Mouse (Mus musculus) neural tube, embryonic 15.5 days (tissue): Measurements from ENCODE around the gene Elavl3. TPM values are rescaled to one million over a fixed set of nuclear protein-coding genes. Genes with fewer than 3 reads are reported as not detected.
"Not testable (repeated sequence)": the region's sequence is repeated elsewhere in the genome, so short reads cannot be mapped to it uniquely, and the experiment has no call there.

Experiments
- ATAC-seq: fragments of 200-750 bp; cut with Nextera tagmentation; 2 replicates; pipeline ENCODE4 v1.8.0; 2017; ENCODE audit warnings: mild to moderate bottlenecking, moderate TSS enrichment, moderate library complexity; ENCODE audit not compliant: low FRiP score
- H3K27ac ChIP-seq: fragments of 300-500 bp; sonication (generic); replicated peaks from 2 replicates; pipeline ENCODE4 v1.5.1; 2015; ENCODE audit warnings: mild to moderate bottlenecking, inconsistent platforms
- H3K27me3 ChIP-seq: fragments of 300-500 bp; sonication (generic); replicated peaks from 2 replicates; pipeline ENCODE4 v1.6.1; 2015; ENCODE audit warnings: inconsistent platforms
- H3K36me3 ChIP-seq: fragments of 300-500 bp; sonication (generic); 2 replicates; pipeline ENCODE4 v1.6.1; 2015; ENCODE audit warnings: inconsistent platforms
- H3K4me1 ChIP-seq: fragments of 300-500 bp; sonication (generic); 2 replicates; pipeline ENCODE4 v1.6.1; 2015; ENCODE audit warnings: inconsistent platforms
- H3K4me2 ChIP-seq: fragments of 300-500 bp; sonication (generic); 2 replicates; pipeline ENCODE4 v1.6.1; 2015; ENCODE audit warnings: inconsistent platforms, mild to moderate bottlenecking, moderate library complexity
- H3K4me3 ChIP-seq: fragments of 300-500 bp; sonication (generic); replicated peaks from 2 replicates; pipeline ENCODE4 v1.5.1; 2015; ENCODE audit warnings: mild to moderate bottlenecking, inconsistent platforms
- H3K9ac ChIP-seq: fragments of 300-500 bp; sonication (generic); replicated peaks from 2 replicates; pipeline ENCODE4 v1.6.1; 2015; ENCODE audit warnings: mild to moderate bottlenecking, inconsistent platforms
- H3K9me3 ChIP-seq: fragments of 300-500 bp; sonication (generic); replicated peaks from 2 replicates; pipeline ENCODE4 v1.6.1; 2016; ENCODE audit warnings: inconsistent platforms
- WGBS: fragments of 180-500 bp; shearing (Covaris S2); methylation state at CpG from one replicate; pipeline ENCODE4 v1.1.7; 2015; ENCODE audit warnings: mixed read lengths; 5-methylcytosine and 5-hydroxymethylcytosine counted together
- polyA plus RNA-seq: library from polyadenylated mRNA; unstranded; fragments of >200 nt; fragmentation: Nextera tagmentation; extraction: Ambion mirVana; gene quantifications from 2 replicates; pipeline ENCODE4 v1.2.1, GENCODE M21; 2015

The Elavl3 gene
- polyA plus RNA-seq, 1 experiment from 2014 or later: 96.9 TPM

DNA sequence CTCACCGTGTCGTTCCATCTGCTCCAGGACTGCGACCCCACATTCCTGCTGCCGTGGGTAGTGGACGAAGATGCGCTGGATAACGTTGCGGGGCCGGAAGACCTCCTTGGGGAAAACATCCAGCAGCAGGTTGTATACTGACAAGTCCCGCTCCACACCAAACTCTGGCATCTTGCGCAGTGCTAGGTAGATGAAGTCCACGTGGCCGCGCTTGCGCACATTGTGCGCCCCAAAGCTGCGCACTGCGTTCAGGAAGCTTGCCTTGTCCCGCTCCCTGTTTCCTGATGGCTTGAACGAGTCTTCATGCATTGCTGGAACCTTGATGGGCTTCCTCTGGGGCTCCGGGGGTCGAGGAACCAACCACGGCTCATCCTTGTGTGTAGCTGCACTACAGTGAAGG is 24.4 kb upstream of the Elavl3 start:
- Histone ChIP-seq H3K4me1 (peaks cover 10% of the 10 kb centered on the region), H3K27me3 (no peaks in the 10 kb centered on the region), H3K36me3 (peaks cover 44% of the 10 kb centered on the region), H3K27ac (no peak overlapping the region), H3K9me3 (no peaks in the 10 kb centered on the region), H3K4me3 (no peak overlapping the region), H3K9ac (no peak overlapping the region), H3K4me2 (no peak overlapping the region)
- ATAC-seq: no peak
- 91% methylated on average over 23 of the region's 23 CpGs for WGBS

- not testable (repeated sequence) for H3K9ac ChIP-seq, H3K4me2 ChIP-seq, H3K9me3 ChIP-seq, H3K4me3 ChIP-seq, H3K27me3 ChIP-seq, ATAC-seq, H3K27ac ChIP-seq
- peaks cover 44% of the 10 kb centered on the region for H3K36me3 ChIP-seq
- H3K4me1 ChIP-seq: peaks cover 10% of the 10 kb centered on the region
- 77% methylated on average over 5 of the region's 5 CpGs for WGBS
Measured at GRCm38 (mm10) chr9:22075778-22076177, 24.0 kb upstream of the Elavl3 start.

DNA sequence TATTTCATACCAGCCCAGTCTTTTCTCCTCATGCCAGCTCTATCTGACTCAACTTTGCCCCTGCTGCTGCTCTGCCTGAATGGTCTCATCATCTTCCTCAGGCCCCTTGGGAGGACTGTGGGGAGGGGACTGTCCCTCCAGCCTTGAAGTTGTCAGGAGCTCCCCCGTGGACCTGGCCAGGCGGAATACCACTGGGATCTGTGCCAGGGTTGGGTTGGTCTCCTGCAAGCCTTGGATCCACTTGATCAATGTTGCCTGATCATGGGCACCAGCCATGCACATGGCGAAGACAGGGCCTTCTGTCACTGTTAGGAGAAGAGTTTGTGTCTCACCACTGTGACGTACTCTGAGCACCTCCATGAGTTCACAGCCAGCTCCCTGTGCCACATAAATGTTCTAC is 20.5 kb upstream of the Elavl3 start:
- H3K4me2 ChIP-seq: no peak overlapping the region
- WGBS: 96% methylated on average over 4 of the region's 4 CpGs
- H3K4me3 ChIP-seq: no peak overlapping the region
- H3K27ac ChIP-seq: no peak overlapping the region
- H3K27me3 ChIP-seq: no peaks in the 10 kb centered on the region
- H3K9me3 ChIP-seq: no peaks in the 10 kb centered on the region
- no peak for ATAC-seq
- peaks cover 25% of the 10 kb centered on the region for H3K4me1 ChIP-seq
- no peak overlapping the region for H3K9ac ChIP-seq
- peaks cover 42% of the 10 kb centered on the region for H3K36me3 ChIP-seq

- H3K36me3 ChIP-seq: peaks cover 38% of the 10 kb centered on the region
- H3K9ac ChIP-seq: peak within 1 kb of the TSS; percentile 96
- no peaks in the 10 kb centered on the region for H3K9me3 ChIP-seq
- peaks cover 25% of the 10 kb centered on the region for H3K4me1 ChIP-seq
- no peaks in the 10 kb centered on the region for H3K27me3 ChIP-seq
- under 1% methylated on average over 70 of the region's 87 CpGs for WGBS
- peak within 1 kb of the TSS; percentile 88 for H3K4me3 ChIP-seq
- peak; percentile 97 for ATAC-seq
- peak within 1 kb of the TSS; percentile 65 for H3K4me2 ChIP-seq
- peak within 1 kb of the TSS; percentile 98 for H3K27ac ChIP-seq
Measured at GRCm38 (mm10) chr9:22070791-22071573, 19.2 kb upstream of the Elavl3 start, which contains the start of the genes Gm49318 and Zfp653. Gene Gm49318, minus strand, starts transcription at chr9:22071259. Gene Zfp653, minus strand, starts transcription at chr9:22071376.

GRCm38 (mm10) chr9:22069881-22070553 is 18.2 kb upstream of the Elavl3 start:
- H3K9ac ChIP-seq: peak overlapping the region; percentile 36
- peak overlapping the region; percentile 88 for H3K4me3 ChIP-seq
- peak overlapping the region; percentile 98 for H3K27ac ChIP-seq
- H3K4me1 ChIP-seq: peaks cover 25% of the 10 kb centered on the region
- H3K36me3 ChIP-seq: peaks cover 42% of the 10 kb centered on the region
- no peaks in the 10 kb centered on the region for H3K9me3 ChIP-seq
- H3K4me2 ChIP-seq: peak overlapping the region; percentile 65
- no peaks in the 10 kb centered on the region for H3K27me3 ChIP-seq
- ATAC-seq: peak; percentile 25
- WGBS: 69% methylated on average over 4 of the region's 4 CpGs

DNA sequence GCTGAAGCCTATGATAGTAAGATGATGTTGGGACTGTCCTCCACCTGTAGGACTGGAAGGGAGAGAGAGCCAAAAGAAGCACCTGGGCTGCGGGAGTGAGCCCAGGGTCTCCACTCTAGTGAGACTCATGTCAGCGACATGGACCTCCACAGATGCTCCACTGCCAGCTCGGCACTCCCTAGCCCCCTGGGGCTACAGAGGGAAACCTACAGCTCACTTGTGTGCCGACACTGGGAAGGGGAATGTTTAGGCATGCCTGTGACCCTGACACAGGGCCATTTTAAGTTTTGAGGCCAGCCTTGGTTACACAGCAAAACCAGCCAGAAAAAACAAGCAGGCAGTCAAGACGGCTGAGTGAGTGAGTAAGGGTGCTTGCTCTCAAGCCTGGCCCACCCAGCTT is 15.4 kb upstream of the Elavl3 start:
- 82% methylated on average over 5 of the region's 5 CpGs for WGBS
- H3K27ac ChIP-seq: no peak overlapping the region
- H3K4me3 ChIP-seq: no peak overlapping the region
- H3K27me3 ChIP-seq: no peaks in the 10 kb centered on the region
- H3K9me3 ChIP-seq: no peaks in the 10 kb centered on the region
- ATAC-seq: no peak
- H3K9ac ChIP-seq: no peak overlapping the region
- peaks cover 56% of the 10 kb centered on the region for H3K36me3 ChIP-seq
- H3K4me2 ChIP-seq: no peak overlapping the region
- peaks cover 24% of the 10 kb centered on the region for H3K4me1 ChIP-seq

DNA sequence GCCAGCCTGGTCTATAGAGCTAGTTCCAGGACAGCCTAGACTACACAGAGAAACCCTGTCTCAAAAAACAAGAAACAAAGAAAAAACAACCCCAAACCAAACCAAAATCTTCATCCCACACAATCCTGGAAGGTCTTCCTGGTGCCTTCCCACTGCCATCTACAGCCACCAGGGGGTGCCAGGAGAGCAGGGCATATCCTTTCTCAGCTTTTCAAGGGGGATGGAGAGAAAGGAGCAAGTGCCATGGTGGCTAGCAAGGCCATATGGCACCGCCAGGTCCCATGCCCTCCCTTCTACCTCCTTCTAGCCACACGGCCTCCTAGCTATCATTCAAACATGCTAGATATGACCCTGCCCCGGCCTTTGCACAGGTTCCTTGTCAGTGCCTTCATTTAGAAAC is 14.6 kb upstream of the Elavl3 start:
- peaks cover 63% of the 10 kb centered on the region for H3K36me3 ChIP-seq
- no peaks in the 10 kb centered on the region for H3K9me3 ChIP-seq
- peaks cover 16% of the 10 kb centered on the region for H3K4me1 ChIP-seq
- H3K4me2 ChIP-seq: no peak overlapping the region
- H3K9ac ChIP-seq: no peak overlapping the region
- H3K4me3 ChIP-seq: no peak overlapping the region
- H3K27ac ChIP-seq: no peak overlapping the region
- ATAC-seq: no peak
- H3K27me3 ChIP-seq: no peaks in the 10 kb centered on the region
- WGBS: 72% methylated on average over 3 of the region's 3 CpGs

GRCm38 (mm10) chr9:22065642-22066041 is 13.8 kb upstream of the Elavl3 start:
- no peak overlapping the region for H3K9ac ChIP-seq
- WGBS: 98% methylated on average over 11 of the region's 11 CpGs
- H3K36me3 ChIP-seq: peaks cover 69% of the 10 kb centered on the region
- H3K4me1 ChIP-seq: peaks cover 15% of the 10 kb centered on the region
- H3K4me2 ChIP-seq: no peak overlapping the region
- no peak overlapping the region for H3K27ac ChIP-seq
- H3K4me3 ChIP-seq: no peak overlapping the region
- no peaks in the 10 kb centered on the region for H3K9me3 ChIP-seq
- no peaks in the 10 kb centered on the region for H3K27me3 ChIP-seq
- no peak for ATAC-seq

GRCm38 (mm10) chr9:22064341-22064740 is 12.5 kb upstream of the Elavl3 start:
- H3K4me1 ChIP-seq: peaks cover 2% of the 10 kb centered on the region; the same call in 1 of the 2 replicates
- H3K4me2 ChIP-seq: no peak overlapping the region
- H3K4me3 ChIP-seq: no peak overlapping the region
- ATAC-seq: no peak
- H3K36me3 ChIP-seq: peaks cover 74% of the 10 kb centered on the region
- no peak overlapping the region for H3K9ac ChIP-seq
- no peaks in the 10 kb centered on the region for H3K27me3 ChIP-seq
- no peaks in the 10 kb centered on the region for H3K9me3 ChIP-seq
- 89% methylated on average over 3 of the region's 3 CpGs for WGBS
- H3K27ac ChIP-seq: no peak overlapping the region

DNA sequence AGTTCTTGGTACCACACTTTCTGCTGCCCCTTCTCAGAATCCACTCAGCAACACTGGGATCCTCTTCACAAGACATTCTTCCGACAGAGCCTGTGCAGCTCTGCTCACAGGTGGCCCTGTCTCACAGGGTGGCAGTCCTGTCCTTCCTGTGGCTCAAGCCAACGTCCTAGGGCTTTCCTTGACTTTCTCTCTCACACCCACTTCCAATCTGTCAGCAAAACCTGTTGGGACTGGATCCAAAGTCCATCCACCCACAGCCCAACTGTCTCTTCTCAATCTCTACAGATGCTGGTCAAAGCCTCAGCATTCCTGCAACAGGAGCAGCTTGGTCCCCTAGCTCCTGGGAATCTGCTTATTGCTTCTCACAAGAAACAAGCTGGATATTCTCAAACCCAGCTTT is 9.5 kb upstream of the Elavl3 start:
- no peaks in the 10 kb centered on the region for H3K27me3 ChIP-seq
- no peak overlapping the region for H3K9ac ChIP-seq
- no peaks in the 10 kb centered on the region for H3K9me3 ChIP-seq
- ATAC-seq: no peak
- H3K36me3 ChIP-seq: peaks cover 77% of the 10 kb centered on the region
- 87% methylated on average over 2 of the region's 2 CpGs for WGBS
- no peaks in the 10 kb centered on the region for H3K4me1 ChIP-seq
- no peak overlapping the region for H3K27ac ChIP-seq
- H3K4me3 ChIP-seq: no peak overlapping the region
- no peak overlapping the region for H3K4me2 ChIP-seq

- Histone ChIP-seq H3K9me3 (no peaks in the 10 kb centered on the region), H3K27ac (no peak overlapping the region), H3K27me3 (no peaks in the 10 kb centered on the region), H3K36me3 (peaks cover 46% of the 10 kb centered on the region), H3K4me1 (peaks cover 13% of the 10 kb centered on the region), H3K4me3 (no peak overlapping the region), H3K4me2 (no peak overlapping the region), H3K9ac (no peak overlapping the region)
- no peak for ATAC-seq
- WGBS: 86% methylated on average over 9 of the region's 9 CpGs
Measured at GRCm38 (mm10) chr9:22058011-22058424, 6.2 kb upstream of the Elavl3 start.

- Histone ChIP-seq H3K4me2 (no peak overlapping the region), H3K4me1 (peaks cover 15% of the 10 kb centered on the region), H3K4me3 (no peak overlapping the region), H3K9me3 (no peaks in the 10 kb centered on the region), H3K27me3 (no peaks in the 10 kb centered on the region; the same call in 1 of the 2 replicates), H3K36me3 (peaks cover 37% of the 10 kb centered on the region), H3K9ac (no peak overlapping the region), H3K27ac (no peak overlapping the region)
- no peak for ATAC-seq
- 94% methylated on average over 9 of the region's 9 CpGs for WGBS
Measured at GRCm38 (mm10) chr9:22057031-22057517, 5.3 kb upstream of the Elavl3 start.
